Mouse (Mus musculus): ENCODE data around the gene Tgm4. TPM values are rescaled to one million over a fixed set of nuclear protein-coding genes. Genes with fewer than 3 reads are reported as not detected.

Tgm4 gene
- polyA plus RNA-seq (2012) = 0.10 TPM in 1 of 2 replicates, not detected in the other

DNA sequence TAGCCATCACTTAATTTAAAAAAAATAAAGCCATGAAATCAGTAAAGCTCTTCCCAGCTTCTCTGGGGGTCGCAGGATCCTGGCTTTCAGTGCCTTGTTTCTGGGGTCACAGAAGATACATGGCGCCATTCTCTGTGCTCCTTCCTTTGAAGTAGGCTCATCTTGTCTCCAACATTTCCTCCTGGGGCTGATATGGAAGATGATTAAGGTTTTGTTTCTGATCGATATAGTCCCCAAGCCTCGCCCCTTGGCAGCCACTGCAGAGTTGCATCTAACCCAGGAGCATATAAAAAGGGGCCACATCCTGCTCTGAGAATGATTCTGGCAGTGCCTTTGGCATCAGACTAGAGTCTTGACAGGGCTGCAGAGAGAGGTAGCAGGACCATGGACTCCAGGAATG lies at the start of gene Tgm4:
Gene Tgm4, plus strand, starts transcription at position 301 of the 400 bp plus-strand sequence.

DNA sequence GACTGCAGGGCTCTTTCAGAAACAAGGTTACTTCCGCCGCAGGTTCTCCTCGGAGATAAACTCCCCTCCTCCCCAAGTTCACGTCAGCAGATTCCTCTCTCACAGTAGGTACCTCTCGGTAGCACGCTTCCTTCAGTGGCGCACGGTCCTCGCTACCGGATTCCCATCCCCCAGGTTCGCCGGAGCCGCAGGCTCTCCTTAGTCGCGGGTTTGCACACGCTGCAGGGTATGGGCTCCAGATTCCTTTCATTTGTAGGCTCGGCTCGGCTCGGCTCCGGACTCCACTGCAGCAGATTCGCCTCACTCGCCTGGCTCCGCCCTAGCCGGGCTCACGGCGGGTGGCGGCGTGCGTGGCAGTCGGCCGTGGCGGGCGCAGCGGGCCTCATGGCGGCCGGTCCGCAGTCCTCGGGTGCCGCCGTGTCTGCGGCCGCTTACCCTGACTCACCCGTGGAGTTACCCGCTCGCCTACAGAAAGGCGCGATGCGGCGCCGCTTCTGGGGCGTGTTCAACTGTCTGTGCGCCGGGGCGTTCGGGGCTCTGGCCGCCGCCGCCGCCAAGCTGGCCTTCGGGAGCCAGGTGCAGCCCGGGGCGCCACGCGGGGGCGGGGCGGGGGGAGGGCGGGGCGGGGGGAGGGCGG lies 13.4 kb upstream of the Tgm4 start, which contains the start of gene Tmem42:
Gene Tmem42, plus strand, starts transcription at position 332 of the 637 bp plus-strand sequence.

GRCm38 (mm10) chr9:123112805-123113521 lies 78.4 kb downstream of the Tgm4 start, which contains the start of the genes Zdhhc3 and Exosc7:
Gene Zdhhc3 (minus strand): TSS chr9:123113205.
Gene Exosc7 (plus strand): TSS chr9:123113215.

Other genes with a start within 250 kb of the Tgm4 start
- gene Tcaim, start 229.2 kb upstream of the Tgm4 start, polyA plus RNA-seq (2012) = 0.62 and 1.2 TPM in 2 replicates
- gene Gm35549, start 190.7 kb upstream of the Tgm4 start, polyA plus RNA-seq (2012) = not detected in 2 replicates
- 4.0 and 4.9 TPM in 2 replicates for gene Zfp445, start 168.7 kb upstream of the Tgm4 start, polyA plus RNA-seq (2012)
- 0.35 and 0.61 TPM in 2 replicates for gene Zkscan7, start 149.0 kb upstream of the Tgm4 start, polyA plus RNA-seq (2012)
- 0.22 and 0.27 TPM in 2 replicates for gene Zfp105, start 111.7 kb upstream of the Tgm4 start, polyA plus RNA-seq (2012)
- 3.8 and 5.7 TPM in 2 replicates for gene 1110059G10Rik, start 83.7 kb upstream of the Tgm4 start, polyA plus RNA-seq (2012)
- 8.7 and 11.4 TPM in 2 replicates for gene Kif15, start 83.7 kb upstream of the Tgm4 start, polyA plus RNA-seq (2012)
- 11.8 and 12.2 TPM in 2 replicates for gene Tmem42, start 13.4 kb upstream of the Tgm4 start, polyA plus RNA-seq (2012)
- gene Zdhhc3, start 78.5 kb downstream of the Tgm4 start, polyA plus RNA-seq (2012) = 99.8 and 127 TPM in 2 replicates
- gene Exosc7, start 78.5 kb downstream of the Tgm4 start, polyA plus RNA-seq (2012) = 12.4 and 14.5 TPM in 2 replicates
- 0.36 and 0.51 TPM in 2 replicates for gene Clec3b, start 116.2 kb downstream of the Tgm4 start, polyA plus RNA-seq (2012)
- gene Cdcp1, start 181.3 kb downstream of the Tgm4 start, polyA plus RNA-seq (2012) = 0.05 and 0.26 TPM in 2 replicates
- gene Tmem158, start 226.0 kb downstream of the Tgm4 start, polyA plus RNA-seq (2012) = 13.3 and 16.6 TPM in 2 replicates

Measured in megakaryocyte-erythroid progenitor cell, adult 5 weeks (primary cell).